Mouse (Mus musculus) c-Kit-positive CD71-positive TER-119-positive erythroid progenitor cells, embryonic 14.5 days (primary cell): Measurements from ENCODE around the gene Tceal6.
"Not testable (repeated sequence)": the region's sequence is repeated elsewhere in the genome, so short reads cannot be mapped to it uniquely, and the experiment has no call there.

Source experiments
- DNase-seq: peaks from one replicate; pipeline ENCODE4 v3.0.0-alpha.2; 2013; ENCODE audit warnings: low spot score

Gene Tceal6

GRCm38 (mm10) chrX:135210436-135211221 lies at the start of gene Tceal6:
Gene Tceal6, minus strand, starts transcription at chrX:135210687.
- no peak for DNase-seq

DNA sequence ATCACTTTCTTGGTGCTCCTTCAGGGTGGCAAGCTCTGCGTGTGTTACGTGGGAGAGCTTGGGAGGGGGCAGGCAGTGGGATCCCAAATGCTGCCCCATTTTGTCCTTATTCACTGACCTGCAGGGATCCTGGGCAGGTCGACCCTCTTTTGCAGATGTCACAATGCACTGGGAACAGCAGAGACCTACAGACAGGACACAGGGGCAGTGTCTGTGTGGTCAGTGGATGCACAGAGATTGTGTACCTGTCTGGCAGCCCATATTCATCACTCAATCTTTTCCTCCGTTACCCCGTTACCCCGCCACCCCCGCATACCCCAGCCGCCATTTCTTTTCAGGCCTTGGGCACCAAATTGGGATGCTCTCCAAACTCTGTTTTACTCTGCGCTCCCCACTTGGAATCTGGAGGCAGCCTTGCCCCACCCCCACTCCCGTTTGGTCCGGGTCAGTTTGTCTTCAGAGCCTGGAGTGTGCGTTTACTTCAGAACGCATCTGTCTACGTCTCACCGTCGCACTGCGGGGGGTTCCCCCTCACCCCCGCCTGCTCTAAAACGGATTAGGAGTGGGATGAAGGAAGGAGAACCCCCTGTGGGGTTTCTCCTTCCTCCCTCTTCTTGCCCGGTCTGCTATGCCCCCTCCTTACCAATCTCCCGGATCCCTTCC lies 583 bp downstream of the Tceal6 start:
- DNase-seq: not testable (repeated sequence)

DNA sequence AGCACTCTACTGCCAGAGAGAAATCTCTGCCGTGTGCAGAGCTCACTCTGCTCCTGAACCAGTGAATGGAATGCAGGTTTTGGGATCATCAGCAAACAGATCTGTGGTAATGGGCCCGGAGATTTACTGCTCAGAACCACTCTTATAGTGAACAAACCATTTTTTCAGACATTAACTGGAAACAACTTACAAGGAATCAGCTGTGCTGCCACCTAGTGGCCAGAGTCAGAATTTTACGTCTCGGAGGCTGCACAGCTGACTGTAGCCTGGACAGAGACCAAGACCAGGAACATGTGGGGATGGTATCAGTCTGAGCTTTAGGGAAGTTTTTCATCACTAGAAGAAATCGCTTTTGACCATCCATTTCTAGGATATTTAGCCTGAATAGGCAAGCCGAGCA lies 20.6 kb downstream of the Tceal6 start:
- not testable (repeated sequence) for DNase-seq

- DNase-seq: not testable (repeated sequence)
Measured at GRCm38 (mm10) chrX:135188661-135189060, 21.8 kb downstream of the Tceal6 start.

GRCm38 (mm10) chrX:135177532-135177931 lies 33.0 kb downstream of the Tceal6 start, which contains the start of gene Gm15023:
Gene Gm15023, minus strand, starts transcription at chrX:135177632.
- DNase-seq: not testable (repeated sequence)
